Comparison of ENCODE assay signal across 8 mouse cellular contexts in the genomic region with DNA sequence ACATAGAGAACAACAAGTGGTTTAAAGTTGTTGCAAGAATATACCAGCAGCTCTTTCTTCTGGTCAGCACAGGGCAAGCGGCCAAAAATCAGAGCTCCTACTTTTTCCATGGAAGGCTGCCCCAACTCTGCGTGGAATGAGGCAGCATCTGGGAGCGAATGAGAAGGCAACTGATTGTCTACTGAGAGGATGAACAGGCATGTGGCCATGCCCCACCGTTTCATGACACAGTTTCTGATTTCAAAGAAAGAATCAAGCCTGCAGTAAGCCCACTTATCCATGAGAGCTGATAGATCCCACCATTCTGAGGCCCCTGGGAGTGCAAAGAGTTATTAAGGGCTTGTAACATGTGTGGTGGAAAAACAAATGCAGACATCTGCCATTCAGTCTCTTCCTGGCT.
DNase-seq lines count a peak whose midpoint lies in the region; ATAC-seq and TF ChIP-seq lines count a peak whose summit lies in the region.

No protein-coding gene starts in this region.

- ATAC-seq in kidney, embryonic 15.5 days (replicated peaks; ENCODE audit: low FRiP score) = no peak
- peak; percentile 89 for ATAC-seq in embryonic facial prominence, embryonic 14.5 days (ENCODE audit: low read depth)
- no peak for ATAC-seq in heart, embryonic 12.5 days (ENCODE audit: insufficient number of reproducible peaks, low FRiP score)

- H3K27me3 ChIP-seq in kidney, embryonic 15.5 days = no peaks in the 10 kb centered on the region
- no peaks in the 10 kb centered on the region for H3K27me3 ChIP-seq in embryonic facial prominence, embryonic 14.5 days (replicated peaks; ENCODE audit: control insufficient read depth, insufficient read depth, low read length)
- H3K27me3 ChIP-seq in heart, embryonic 12.5 days (replicated peaks) = no peaks in the 10 kb centered on the region

- H3K27ac ChIP-seq in kidney, embryonic 15.5 days = no peak overlapping the region
- H3K27ac ChIP-seq in embryonic facial prominence, embryonic 14.5 days (replicated peaks; ENCODE audit: low read depth, low read length) = no peak overlapping the region
- peak overlapping the region; percentile 43; the same call in 1 of the 2 replicates for H3K27ac ChIP-seq in heart, embryonic 12.5 days (ENCODE audit: poor library complexity, severe bottlenecking)
- no peak overlapping the region for H3K27ac ChIP-seq in layer of hippocampus, adult 2 months

- no peak for TF ChIP-seq CTCF in layer of hippocampus, adult 2 months (conservative IDR thresholded peaks at IDR 0.05)

- H3K4me3 ChIP-seq in kidney, embryonic 15.5 days (replicated peaks) = no peak overlapping the region
- no peak overlapping the region for H3K4me3 ChIP-seq in embryonic facial prominence, embryonic 14.5 days (ENCODE audit: low read depth, low read length)
- no peak overlapping the region for H3K4me3 ChIP-seq in heart, embryonic 12.5 days
- H3K4me3 ChIP-seq in layer of hippocampus, adult 2 months = no peak overlapping the region

- 73% methylated on average over 4 of the region's 4 CpGs for WGBS in kidney, embryonic 15.5 days
- 33% methylated on average over 4 of the region's 4 CpGs for WGBS in embryonic facial prominence, embryonic 14.5 days
- WGBS in heart, embryonic 12.5 days = 47% methylated on average over 4 of the region's 4 CpGs

- H3K4me2 ChIP-seq in kidney, embryonic 15.5 days = no peak overlapping the region
- no peak overlapping the region for H3K4me2 ChIP-seq in embryonic facial prominence, embryonic 14.5 days (ENCODE audit: low read depth, low read length)
- H3K4me2 ChIP-seq in heart, embryonic 12.5 days = no peak overlapping the region

- H3K9ac ChIP-seq in kidney, embryonic 15.5 days = no peak overlapping the region
- H3K9ac ChIP-seq in embryonic facial prominence, embryonic 14.5 days (ENCODE audit: low read depth, low read length) = no peak overlapping the region
- no peak overlapping the region for H3K9ac ChIP-seq in heart, embryonic 12.5 days

- peak; percentile 42 for DNase-seq in kidney, adult 9 months
- peak; percentile 80 for DNase-seq in embryonic facial prominence, embryonic 14.5 days (ENCODE audit: low spot score)
- peak; percentile 62 for DNase-seq in lung, postnatal 14 days
- DNase-seq in liver = no peak
- DNase-seq in B cell, adult 2 months = no peak
- DNase-seq in layer of hippocampus, adult 2 months (ENCODE audit: low spot score in 2 of 2) = no peak

- H3K36me3 ChIP-seq in kidney, embryonic 15.5 days = no peaks in the 10 kb centered on the region
- H3K36me3 ChIP-seq in embryonic facial prominence, embryonic 14.5 days (ENCODE audit: control insufficient read depth, insufficient read depth, low read length) = no peaks in the 10 kb centered on the region
- H3K36me3 ChIP-seq in heart, embryonic 12.5 days = no peaks in the 10 kb centered on the region

- 0 out of 2 replicates have a peak, but pooled peaks cover 3% of the 10 kb centered on the region for H3K4me1 ChIP-seq in kidney, embryonic 15.5 days
- peaks cover 14% of the 10 kb centered on the region for H3K4me1 ChIP-seq in embryonic facial prominence, embryonic 14.5 days (ENCODE audit: control insufficient read depth, insufficient read depth, low read length)
- H3K4me1 ChIP-seq in heart, embryonic 12.5 days (replicated peaks) = peaks cover 26% of the 10 kb centered on the region

- H3K9me3 ChIP-seq in kidney, embryonic 15.5 days (replicated peaks) = no peaks in the 10 kb centered on the region
- no peaks in the 10 kb centered on the region for H3K9me3 ChIP-seq in embryonic facial prominence, embryonic 14.5 days (ENCODE audit: control insufficient read depth, low read length)
- no peaks in the 10 kb centered on the region for H3K9me3 ChIP-seq in heart, embryonic 12.5 days (replicated peaks)

Comparison
In these comparisons a context has a peak if more than half of its experiments do, and no peak if none do; other contexts are left out.
1. DNase-seq: peak in kidney, adult 9 months (single experiment), embryonic facial prominence, embryonic 14.5 days (single experiment) and lung, postnatal 14 days (single experiment); none in liver (single experiment), B cell, adult 2 months (0 of 2) and layer of hippocampus, adult 2 months (0 of 2).